Mouse (Mus musculus): Measurements from ENCODE around the gene Shmt1. TPM values are rescaled to one million over a fixed set of nuclear protein-coding genes. Genes with fewer than 3 reads are reported as not detected.

Shmt1 gene
- polyA plus RNA-seq, 2 experiments = 30.4 to 35.9 TPM

- Histone ChIP-seq H3K4me2 (replicated peaks; ENCODE audit: low read depth, low read length, severe bottlenecking) (peak overlapping the region; percentile 81), H3K9ac (ENCODE audit: low read depth, low read length, severe bottlenecking) (peak overlapping the region; percentile 50), H3K27ac (replicated peaks; ENCODE audit: low read depth, low read length) (no peak overlapping the region), H3K36me3 (ENCODE audit: control insufficient read depth, insufficient read depth, low read length) (no peaks in the 10 kb centered on the region), H3K4me1 (ENCODE audit: control insufficient read depth, insufficient read depth, low read length) (peaks cover 15% of the 10 kb centered on the region; the same call in 1 of the 2 replicates), H3K27me3 (ENCODE audit: control insufficient read depth, insufficient read depth, low read length) (no peaks in the 10 kb centered on the region), H3K4me3 (replicated peaks; ENCODE audit: low read length) (peak overlapping the region; percentile 50), H3K9me3 (ENCODE audit: control insufficient read depth, low read length) (no peaks in the 10 kb centered on the region)
- no peak for TF ChIP-seq POLR2A (IDR thresholded peaks at IDR 0.05; ENCODE audit: borderline replicate concordance, extremely low read depth, insufficient read depth, insufficient read length)
- 8% methylated on average over 14 of the region's 14 CpGs for WGBS
- ATAC-seq (ENCODE audit: low FRiP score, low read depth) (no peak), DNase-seq (ENCODE audit: low spot score) (no peak)
Measured at GRCm38 (mm10) chr11:60810046-60810965, 1.2 kb downstream of the Shmt1 start.

- Histone ChIP-seq H3K4me2 (replicated peaks; ENCODE audit: low read depth, low read length, severe bottlenecking) (peak overlapping the region; percentile 81), H3K36me3 (ENCODE audit: control insufficient read depth, insufficient read depth, low read length) (no peaks in the 10 kb centered on the region), H3K4me1 (ENCODE audit: control insufficient read depth, insufficient read depth, low read length) (peaks cover 15% of the 10 kb centered on the region; the same call in 1 of the 2 replicates), H3K9me3 (ENCODE audit: control insufficient read depth, low read length) (no peaks in the 10 kb centered on the region), H3K4me3 (replicated peaks; ENCODE audit: low read length) (0 out of 2 replicates have a peak overlapping the region, but pooled peaks have one; percentile 50), H3K27ac (replicated peaks; ENCODE audit: low read depth, low read length) (no peak overlapping the region), H3K27me3 (ENCODE audit: control insufficient read depth, insufficient read depth, low read length) (no peaks in the 10 kb centered on the region), H3K9ac (ENCODE audit: low read depth, low read length, severe bottlenecking) (no peak overlapping the region)
- 38% methylated on average over 1 of the region's 1 CpGs for WGBS
- no peak for TF ChIP-seq POLR2A (IDR thresholded peaks at IDR 0.05; ENCODE audit: borderline replicate concordance, extremely low read depth, insufficient read depth, insufficient read length)
- ATAC-seq (ENCODE audit: low FRiP score, low read depth) = no peak
- DNase-seq (ENCODE audit: low spot score) = no peak
Measured at GRCm38 (mm10) chr11:60809546-60809945, 2.0 kb downstream of the Shmt1 start.

- ATAC-seq (ENCODE audit: low FRiP score, low read depth) (no peak), DNase-seq (ENCODE audit: low spot score) (no peak)
- 85% methylated on average over 4 of the region's 4 CpGs for WGBS
- peaks cover 3% of the 10 kb centered on the region; the same call in 1 of the 2 replicates for H3K36me3 ChIP-seq (ENCODE audit: control insufficient read depth, insufficient read depth, low read length)
- H3K4me2 ChIP-seq (replicated peaks; ENCODE audit: low read depth, low read length, severe bottlenecking) = 0 out of 2 replicates have a peak overlapping the region, but pooled peaks have one; percentile 5
- peaks cover 15% of the 10 kb centered on the region; the same call in 1 of the 2 replicates for H3K4me1 ChIP-seq (ENCODE audit: control insufficient read depth, insufficient read depth, low read length)
- H3K27me3 ChIP-seq (ENCODE audit: control insufficient read depth, insufficient read depth, low read length) = no peaks in the 10 kb centered on the region
- H3K9me3 ChIP-seq (ENCODE audit: control insufficient read depth, low read length) = no peaks in the 10 kb centered on the region
- TF ChIP-seq POLR2A (IDR thresholded peaks at IDR 0.05; ENCODE audit: borderline replicate concordance, extremely low read depth, insufficient read depth, insufficient read length) = no peak
- no peak overlapping the region for H3K9ac ChIP-seq (ENCODE audit: low read depth, low read length, severe bottlenecking)
- H3K27ac ChIP-seq (replicated peaks; ENCODE audit: low read depth, low read length) = no peak overlapping the region
- no peak overlapping the region for H3K4me3 ChIP-seq (replicated peaks; ENCODE audit: low read length)
Measured at GRCm38 (mm10) chr11:60808286-60809070, 3.0 kb downstream of the Shmt1 start.

GRCm38 (mm10) chr11:60800892-60801291, 10.6 kb downstream of the Shmt1 start:
- Histone ChIP-seq H3K9me3 (ENCODE audit: control insufficient read depth, low read length) (no peaks in the 10 kb centered on the region), H3K4me1 (ENCODE audit: control insufficient read depth, insufficient read depth, low read length) (no peaks in the 10 kb centered on the region), H3K36me3 (ENCODE audit: control insufficient read depth, insufficient read depth, low read length) (peaks cover 26% of the 10 kb centered on the region), H3K4me3 (replicated peaks; ENCODE audit: low read length) (no peak overlapping the region), H3K27me3 (ENCODE audit: control insufficient read depth, insufficient read depth, low read length) (no peaks in the 10 kb centered on the region), H3K4me2 (replicated peaks; ENCODE audit: low read depth, low read length, severe bottlenecking) (no peak overlapping the region), H3K27ac (replicated peaks; ENCODE audit: low read depth, low read length) (no peak overlapping the region), H3K9ac (ENCODE audit: low read depth, low read length, severe bottlenecking) (no peak overlapping the region)
- DNase-seq (ENCODE audit: low spot score) (no peak), ATAC-seq (ENCODE audit: low FRiP score, low read depth) (no peak)
- TF ChIP-seq POLR2A (IDR thresholded peaks at IDR 0.05; ENCODE audit: borderline replicate concordance, extremely low read depth, insufficient read depth, insufficient read length) = no peak
- WGBS = 81% methylated on average over 1 of the region's 1 CpGs

- no peak for DNase-seq (ENCODE audit: low spot score)
- no peak overlapping the region for H3K4me2 ChIP-seq (replicated peaks; ENCODE audit: low read depth, low read length, severe bottlenecking)
- no peaks in the 10 kb centered on the region for H3K4me1 ChIP-seq (ENCODE audit: control insufficient read depth, insufficient read depth, low read length)
- no peak for ATAC-seq (ENCODE audit: low FRiP score, low read depth)
- no peak overlapping the region for H3K9ac ChIP-seq (ENCODE audit: low read depth, low read length, severe bottlenecking)
- no peak for TF ChIP-seq POLR2A (IDR thresholded peaks at IDR 0.05; ENCODE audit: borderline replicate concordance, extremely low read depth, insufficient read depth, insufficient read length)
- no peak overlapping the region for H3K27ac ChIP-seq (replicated peaks; ENCODE audit: low read depth, low read length)
- H3K27me3 ChIP-seq (ENCODE audit: control insufficient read depth, insufficient read depth, low read length) = no peaks in the 10 kb centered on the region
- 83% methylated on average over 4 of the region's 4 CpGs for WGBS
- peaks cover 27% of the 10 kb centered on the region for H3K36me3 ChIP-seq (ENCODE audit: control insufficient read depth, insufficient read depth, low read length)
- no peaks in the 10 kb centered on the region for H3K9me3 ChIP-seq (ENCODE audit: control insufficient read depth, low read length)
- H3K4me3 ChIP-seq (replicated peaks; ENCODE audit: low read length) = no peak overlapping the region
Measured at GRCm38 (mm10) chr11:60799977-60800376, 11.5 kb downstream of the Shmt1 start.

Measured in limb, embryonic 14.5 days (tissue).